Mouse (Mus musculus): ENCODE measurements around the gene Ceacam9.

DNA sequence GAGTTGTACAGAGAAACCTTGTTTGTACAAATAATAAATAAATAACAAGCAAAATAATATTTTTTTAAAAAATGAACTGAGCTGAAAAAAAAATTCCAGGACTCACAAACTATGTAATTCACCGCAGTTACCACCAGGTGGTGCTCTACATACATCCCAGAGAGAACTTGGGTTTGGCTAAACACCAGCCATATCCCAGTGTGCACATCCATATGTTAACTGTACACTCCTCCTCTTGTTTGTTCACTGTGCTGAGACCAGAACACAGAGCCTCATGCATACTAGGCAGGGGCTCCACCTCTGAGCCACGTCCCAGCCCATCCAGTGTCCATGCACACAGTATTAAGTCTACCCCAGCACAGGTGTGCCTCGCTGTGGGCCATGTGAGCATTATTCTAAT lies 24.4 kb downstream of the Ceacam9 start:
- TF ChIP-seq CTCF (IDR thresholded peaks at IDR 0.05; ENCODE audit: low read depth, low read length), result peak; percentile 73
- TF ChIP-seq TAL1 (conservative IDR thresholded peaks at IDR 0.05; ENCODE audit: low read depth, low read length), result no peak

Measured in G1E (cell line).